ENCODE assay signal across 8 mouse cellular contexts in genomic region chr6:59498079-59498478, GRCm38 (mm10).
A peak's percentile ranks its signal among the peaks of the same experiment; 100 is the strongest.
DNase-seq lines count a peak whose midpoint lies in the region; ATAC-seq lines count a peak whose summit lies in the region.

No protein-coding gene starts in this region.

- intact Hi-C loops in heart, postnatal 25 days (cut with DNase I): no loop called here

- DNase-seq in heart, adult 18-20 months: peak; percentile 16 to 80
- no peak for DNase-seq in heart, postnatal 25 days (ENCODE audit: low spot score)
- peak; percentile 42 for DNase-seq in R1 (ENCODE audit: low read depth, low spot score)
- peak; percentile 71 to 77 for DNase-seq in cerebellum, postnatal 36 days
- DNase-seq in gastrocnemius, postnatal 25 days: peak; percentile 5
- peak; percentile 76 for DNase-seq in layer of hippocampus, adult 9-10 months (ENCODE audit: low spot score)
- DNase-seq in spleen, postnatal 4 days (ENCODE audit: low spot score in 2 of 2): peak; percentile 16 to 71

- 0 out of 2 replicates have a peak, but pooled peaks have one; percentile 67 for ATAC-seq in megakaryocyte-erythroid progenitor cell, adult 5-6 weeks (replicated peaks; ENCODE audit: low FRiP score, low TSS enrichment, poor library complexity, severe bottlenecking)
